Mouse (Mus musculus) heart, postnatal 0 days (tissue): ENCODE results near the gene Stoml1.

Source experiments
- CTCF ChIP-seq: IDR thresholded peaks from 2 replicates; pipeline ENCODE4 v1.5.1; 2016; ENCODE audit warnings: antibody characterized with exemption, control low read depth, low read depth
- EP300 ChIP-seq: IDR thresholded peaks from 2 replicates; pipeline ENCODE4 v1.6.1; 2016; ENCODE audit warnings: antibody characterized with exemption, low read depth

GRCm38 (mm10) chr9:58267046-58267445, 14.1 kb downstream of the Stoml1 start:
- TF ChIP-seq CTCF (no peak), EP300 (no peak)
